Mouse (Mus musculus) midbrain, embryonic 13.5 days (tissue): Measurements from ENCODE around the gene Zdhhc3. TPM values are rescaled to one million over a fixed set of nuclear protein-coding genes. Genes with fewer than 3 reads are reported as not detected.

Experiments
- ATAC-seq: fragments of 200-750 bp; cut with Nextera tagmentation; 2 replicates; pipeline ENCODE4 v1.8.0; 2017; ENCODE audit warnings: mild to moderate bottlenecking, moderate TSS enrichment, moderate library complexity
- H3K27ac ChIP-seq: fragments of 300-500 bp; sonication (generic); 2 replicates; pipeline ENCODE4 v1.5.1; 2015; ENCODE audit warnings: inconsistent platforms, mild to moderate bottlenecking, moderate library complexity
- H3K27me3 ChIP-seq: fragments of 300-500 bp; sonication (generic); 2 replicates; pipeline ENCODE4 v1.6.1; 2015; ENCODE audit warnings: mild to moderate bottlenecking, inconsistent platforms
- H3K36me3 ChIP-seq: fragments of 300-500 bp; sonication (generic); 2 replicates; pipeline ENCODE4 v1.6.1; 2015; ENCODE audit warnings: mild to moderate bottlenecking, inconsistent platforms
- H3K4me1 ChIP-seq: fragments of 300-500 bp; sonication (generic); replicated peaks from 2 replicates; pipeline ENCODE4 v1.6.1; 2015; ENCODE audit warnings: inconsistent platforms
- H3K4me2 ChIP-seq: fragments of 300-500 bp; sonication (generic); replicated peaks from 2 replicates; pipeline ENCODE4 v1.6.1; 2015; ENCODE audit warnings: moderate library complexity, mild to moderate bottlenecking, inconsistent platforms
- H3K4me3 ChIP-seq: fragments of 300-500 bp; sonication (generic); replicated peaks from 2 replicates; pipeline ENCODE4 v1.5.1; 2015; ENCODE audit warnings: mild to moderate bottlenecking, inconsistent platforms
- H3K9ac ChIP-seq: fragments of 300-500 bp; sonication (generic); replicated peaks from 2 replicates; pipeline ENCODE4 v1.6.1; 2015; ENCODE audit warnings: mild to moderate bottlenecking, inconsistent platforms
- H3K9me3 ChIP-seq: fragments of 300-500 bp; sonication (generic); 2 replicates; pipeline ENCODE4 v1.6.1; 2016; ENCODE audit warnings: mild to moderate bottlenecking, inconsistent platforms
- WGBS: fragments of 180-500 bp; shearing (Covaris S2); methylation state at CpG from one replicate; pipeline ENCODE4 v1.1.7; 2015; 5-methylcytosine and 5-hydroxymethylcytosine counted together
- polyA plus RNA-seq: library from polyadenylated mRNA; unstranded; fragments of >200 nt; fragmentation: Nextera tagmentation; extraction: Ambion mirVana; gene quantifications from 2 replicates; pipeline ENCODE4 v1.2.1, GENCODE M21; 2015

Gene Zdhhc3
- polyA plus RNA-seq, 1 experiment from 2014 or later, result 79.0 TPM

DNA sequence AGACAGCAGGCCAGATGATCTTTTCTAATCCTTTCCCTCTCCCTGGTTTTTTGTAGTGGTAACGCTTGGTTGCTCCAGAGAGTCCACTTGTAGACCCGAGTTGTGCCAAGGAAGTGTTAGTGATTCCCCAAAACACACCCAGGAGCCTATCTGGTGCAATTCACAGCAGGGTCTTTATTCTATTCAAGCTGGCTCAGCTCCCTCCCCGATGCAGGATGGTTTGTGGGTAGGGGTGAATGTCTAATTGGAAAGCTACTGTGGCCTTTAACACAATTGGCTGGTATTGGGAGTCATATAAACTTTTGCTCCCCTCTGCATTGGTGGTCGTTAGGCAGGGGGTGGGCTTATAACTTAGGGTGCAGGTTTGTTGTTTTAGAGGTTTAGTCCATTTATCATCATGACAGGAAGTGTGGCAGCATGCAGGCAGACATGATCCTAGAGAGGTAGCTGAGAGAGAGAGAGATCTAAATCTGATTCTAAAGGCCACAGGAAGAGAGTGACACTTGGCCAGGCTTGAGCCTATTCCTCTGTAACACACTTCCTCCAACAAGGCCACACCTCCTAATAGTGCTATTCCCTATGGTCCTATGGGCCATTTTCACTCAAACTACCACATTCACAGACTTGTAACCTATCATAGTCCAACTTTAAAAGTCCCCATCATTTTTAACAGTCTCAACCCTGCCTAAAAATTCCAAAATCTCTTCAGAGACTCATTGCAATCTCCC, 27.0 kb upstream of the Zdhhc3 start:
- Histone ChIP-seq H3K4me1 (peaks cover 4% of the 10 kb centered on the region), H3K9ac (no peak overlapping the region), H3K4me2 (no peak overlapping the region), H3K36me3 (peaks cover 77% of the 10 kb centered on the region), H3K27ac (no peak overlapping the region), H3K4me3 (no peak overlapping the region), H3K27me3 (no peaks in the 10 kb centered on the region), H3K9me3 (peaks cover 5% of the 10 kb centered on the region; the same call in 1 of the 2 replicates)
- 80% methylated on average over 4 of the region's 4 CpGs for WGBS
- ATAC-seq, result no peak

DNA sequence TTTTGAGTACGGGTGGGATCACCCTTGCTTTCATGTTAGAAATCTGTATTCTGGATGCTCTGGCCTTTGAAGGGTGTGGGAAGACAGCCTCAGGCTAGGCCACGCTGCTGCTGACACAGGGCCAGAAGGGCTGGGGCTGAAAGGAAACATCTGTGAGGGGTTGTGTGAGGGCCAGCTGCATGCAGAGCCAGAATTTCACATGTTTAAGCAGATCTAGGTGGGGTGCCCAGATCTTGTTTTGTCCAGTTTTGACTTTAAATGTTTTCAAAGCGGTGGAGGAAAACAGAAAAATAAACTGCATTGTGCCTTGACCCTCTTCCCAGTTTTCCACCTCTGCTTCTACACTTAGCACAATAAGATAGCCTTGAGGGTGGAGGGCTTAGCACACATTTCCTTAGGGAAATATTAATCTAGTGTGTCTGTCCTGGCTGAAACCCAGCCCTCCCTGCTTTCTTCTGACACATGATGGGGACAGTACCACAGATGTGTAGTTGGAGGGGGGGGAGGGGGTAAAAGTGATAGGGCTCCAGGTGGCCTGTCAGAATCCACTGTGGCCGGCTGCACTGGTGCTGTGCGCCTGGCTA, 26.0 kb upstream of the Zdhhc3 start:
- H3K9ac ChIP-seq, result no peak overlapping the region; the same call in 1 of the 2 replicates
- H3K9me3 ChIP-seq, result no peaks in the 10 kb centered on the region
- no peaks in the 10 kb centered on the region for H3K27me3 ChIP-seq
- no peak overlapping the region for H3K27ac ChIP-seq
- ATAC-seq, result peak; percentile 48; the same call in 1 of the 2 replicates
- peaks cover 4% of the 10 kb centered on the region for H3K4me1 ChIP-seq
- 80% methylated on average over 5 of the region's 5 CpGs for WGBS
- peaks cover 82% of the 10 kb centered on the region for H3K36me3 ChIP-seq
- no peak overlapping the region for H3K4me3 ChIP-seq
- H3K4me2 ChIP-seq, result no peak overlapping the region

DNA sequence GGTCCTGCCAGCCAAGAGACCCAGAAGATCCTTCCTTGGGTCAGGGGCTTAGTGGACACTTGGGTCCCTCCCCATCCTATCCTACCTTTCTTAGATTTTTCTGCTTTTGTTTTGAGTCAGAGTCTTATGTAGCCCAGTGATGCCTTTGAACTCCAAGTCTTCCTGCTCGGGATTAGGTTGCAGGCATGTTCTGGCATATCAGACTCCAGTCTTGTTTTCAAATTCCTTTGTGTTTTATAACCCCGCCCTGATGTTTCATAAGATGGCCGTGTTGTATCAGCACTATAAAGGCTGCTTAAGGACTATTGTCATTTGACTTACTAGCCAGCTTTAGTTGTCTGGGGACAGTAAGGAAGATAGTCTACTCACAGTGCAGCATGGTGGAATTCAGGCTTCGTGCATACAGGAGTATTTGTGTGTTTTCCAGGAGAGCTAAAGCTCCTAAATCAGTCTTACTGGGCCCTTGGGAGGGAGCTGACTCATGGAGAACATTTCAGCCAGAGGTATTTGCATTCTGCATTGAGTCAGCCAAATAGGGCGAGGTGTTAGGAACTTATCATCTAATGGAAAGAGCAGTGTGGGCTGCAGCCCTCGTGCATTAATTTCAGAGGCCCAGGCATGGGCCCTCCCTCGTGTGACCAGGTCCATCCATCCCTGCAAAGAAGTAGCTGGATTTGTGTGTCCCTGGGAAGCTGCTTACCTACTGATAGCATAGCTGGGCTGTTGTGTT, 24.1 kb upstream of the Zdhhc3 start:
- WGBS, result 91% methylated on average over 7 of the region's 7 CpGs
- no peak overlapping the region for H3K4me2 ChIP-seq
- no peaks in the 10 kb centered on the region for H3K9me3 ChIP-seq
- no peak overlapping the region for H3K27ac ChIP-seq
- H3K36me3 ChIP-seq, result peaks cover 85% of the 10 kb centered on the region
- no peak for ATAC-seq
- no peak overlapping the region for H3K9ac ChIP-seq
- H3K27me3 ChIP-seq, result no peaks in the 10 kb centered on the region
- peaks cover 4% of the 10 kb centered on the region for H3K4me1 ChIP-seq
- H3K4me3 ChIP-seq, result no peak overlapping the region

DNA sequence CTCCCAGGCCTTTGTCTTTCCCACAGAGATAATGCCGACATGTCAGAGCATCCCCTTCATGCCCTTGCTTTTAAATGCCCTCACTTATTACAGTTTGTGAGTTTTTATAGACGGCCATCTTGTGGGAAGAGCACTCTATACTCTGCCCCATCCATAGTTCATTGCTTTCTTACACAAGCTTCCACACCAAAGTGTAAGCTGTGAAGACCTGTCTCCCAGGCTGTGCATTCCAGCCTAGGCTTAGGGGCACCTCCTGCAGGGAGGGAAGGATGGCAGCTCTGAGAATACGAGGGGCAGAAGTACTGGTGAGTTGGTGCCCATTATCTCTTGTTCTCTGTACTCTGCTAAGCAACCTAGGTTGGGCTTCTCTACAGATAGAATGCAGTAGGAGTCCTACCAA, 20.0 kb upstream of the Zdhhc3 start:
- Histone ChIP-seq H3K36me3 (peaks cover 96% of the 10 kb centered on the region), H3K27me3 (no peaks in the 10 kb centered on the region), H3K4me1 (no peaks in the 10 kb centered on the region), H3K9me3 (no peaks in the 10 kb centered on the region), H3K9ac (no peak overlapping the region), H3K4me2 (no peak overlapping the region), H3K27ac (no peak overlapping the region), H3K4me3 (no peak overlapping the region)
- 85% methylated on average over 3 of the region's 3 CpGs for WGBS
- ATAC-seq, result no peak

DNA sequence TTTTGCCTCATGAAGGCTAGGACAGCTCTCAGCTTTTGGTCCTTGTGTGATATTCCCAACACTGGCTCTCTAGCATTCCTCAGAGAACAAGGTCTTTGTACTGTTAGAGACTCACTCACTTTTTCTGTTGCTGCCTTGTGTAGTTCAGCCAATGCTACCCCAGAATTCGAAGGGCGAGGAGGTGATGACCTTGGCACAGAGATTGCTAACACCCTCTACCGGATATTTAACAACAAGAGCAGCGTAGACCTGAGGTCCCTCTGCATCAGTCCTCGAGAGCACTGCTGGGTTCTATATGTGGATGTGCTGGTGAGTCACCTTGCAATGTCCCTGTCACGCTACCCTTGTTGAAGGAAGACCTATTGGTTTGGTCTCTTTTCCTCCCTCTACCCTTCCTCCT, 14.7 kb upstream of the Zdhhc3 start:
- Histone ChIP-seq H3K27me3 (no peaks in the 10 kb centered on the region), H3K4me2 (no peak overlapping the region), H3K4me1 (no peaks in the 10 kb centered on the region), H3K4me3 (no peak overlapping the region), H3K9ac (no peak overlapping the region), H3K36me3 (peaks cover 71% of the 10 kb centered on the region), H3K27ac (no peak overlapping the region), H3K9me3 (no peaks in the 10 kb centered on the region)
- ATAC-seq, result no peak
- 97% methylated on average over 6 of the region's 6 CpGs for WGBS

DNA sequence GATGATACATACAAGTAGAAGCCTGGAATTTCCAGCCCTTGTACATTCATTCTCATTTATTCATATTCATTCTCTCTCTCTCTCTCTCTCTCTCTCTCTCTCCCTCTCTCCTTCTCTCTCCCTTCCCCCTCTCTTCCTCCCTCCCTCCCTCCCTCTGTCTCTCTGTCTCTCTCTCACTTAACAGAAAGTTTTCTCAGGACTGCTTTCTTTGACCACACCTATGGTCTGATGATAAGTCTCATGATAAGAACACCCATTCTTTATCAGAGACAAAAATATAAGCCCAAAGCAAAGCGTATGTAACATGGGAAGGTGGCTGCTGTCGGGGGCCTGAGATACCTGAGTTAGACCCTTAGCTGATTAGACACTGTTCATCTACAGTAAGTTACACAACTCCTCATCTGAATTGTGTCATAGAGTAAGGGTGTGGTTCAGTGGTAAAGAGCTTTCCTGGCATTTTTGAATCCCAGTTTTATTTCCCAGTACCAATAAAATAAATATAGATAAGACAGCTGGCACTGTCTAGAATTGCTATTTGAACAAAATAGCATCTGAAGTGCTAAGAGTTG, 11.5 kb upstream of the Zdhhc3 start:
- Histone ChIP-seq H3K9ac (no peak overlapping the region), H3K4me2 (no peak overlapping the region), H3K27me3 (no peaks in the 10 kb centered on the region), H3K4me3 (no peak overlapping the region), H3K36me3 (peaks cover 69% of the 10 kb centered on the region), H3K9me3 (no peaks in the 10 kb centered on the region), H3K27ac (no peak overlapping the region), H3K4me1 (no peaks in the 10 kb centered on the region)
- ATAC-seq, result no peak
- 97% methylated on average over 2 of the region's 2 CpGs for WGBS

DNA sequence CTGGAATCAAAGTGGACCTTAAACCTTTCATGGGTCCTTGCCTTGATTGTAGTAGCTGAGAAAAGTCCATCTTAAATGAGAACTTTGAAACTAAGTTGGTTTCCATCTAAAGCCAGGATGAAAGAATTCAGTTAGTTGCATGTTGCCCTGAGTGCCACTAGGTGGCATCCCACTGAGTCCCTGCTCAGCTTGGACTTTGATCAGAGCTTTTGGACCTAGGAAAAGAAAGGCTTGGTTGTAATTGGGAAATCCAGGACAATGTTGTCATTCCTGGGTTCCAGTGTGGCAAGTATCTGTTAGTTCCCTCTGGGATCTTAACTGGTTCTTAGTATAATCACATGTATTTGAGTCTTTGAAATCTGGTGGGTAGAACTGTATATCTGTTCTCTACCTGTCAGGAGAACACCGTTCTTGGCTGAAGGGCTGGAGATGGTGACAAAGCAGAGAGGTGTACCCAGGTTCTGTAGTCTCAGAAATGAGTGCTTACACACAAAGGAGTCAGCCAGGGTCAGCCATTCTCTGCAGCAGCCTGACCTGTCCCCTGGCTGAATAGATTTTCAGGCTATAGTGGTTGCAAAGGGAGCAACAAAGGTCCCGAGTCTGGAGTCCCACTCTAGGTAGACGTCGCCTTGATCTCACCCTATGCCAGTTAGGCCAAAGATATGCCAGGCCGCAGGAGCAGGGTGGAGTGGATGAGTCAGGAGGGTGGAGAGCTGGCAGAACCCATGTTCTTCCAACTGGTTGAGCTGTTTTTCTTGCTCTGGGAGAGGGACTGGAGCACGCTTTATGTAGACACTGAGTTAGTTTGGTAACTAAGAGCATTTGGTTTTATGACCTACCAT, 10.8 kb upstream of the Zdhhc3 start:
- no peak overlapping the region for H3K9ac ChIP-seq
- no peak overlapping the region for H3K27ac ChIP-seq
- H3K4me3 ChIP-seq, result no peak overlapping the region
- ATAC-seq, result no peak
- no peak overlapping the region for H3K4me2 ChIP-seq
- H3K9me3 ChIP-seq, result no peaks in the 10 kb centered on the region
- H3K4me1 ChIP-seq, result no peaks in the 10 kb centered on the region
- no peaks in the 10 kb centered on the region for H3K27me3 ChIP-seq
- H3K36me3 ChIP-seq, result peaks cover 71% of the 10 kb centered on the region
- 92% methylated on average over 6 of the region's 6 CpGs for whole genome bisulfite sequencing

DNA sequence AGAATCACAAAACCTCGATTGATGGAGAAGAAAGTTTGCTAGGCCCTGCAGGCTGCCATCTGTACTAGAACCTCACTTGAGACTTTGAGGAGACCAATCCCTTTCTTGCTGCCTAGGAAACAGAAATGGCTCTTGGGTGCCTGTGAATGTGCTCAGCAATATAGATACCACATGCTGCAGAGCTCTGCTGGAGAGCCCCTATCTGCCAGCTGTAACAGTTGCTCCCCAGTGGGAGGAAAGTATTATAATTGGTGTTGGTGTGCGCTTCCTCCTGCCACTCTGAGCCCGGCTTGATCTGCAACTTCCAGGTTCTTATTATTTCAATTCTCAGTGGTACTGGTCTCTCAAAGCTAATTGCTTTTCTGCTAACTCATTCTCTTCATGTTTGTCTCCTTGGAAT, 10.0 kb upstream of the Zdhhc3 start:
- ATAC-seq, result no peak
- Histone ChIP-seq H3K4me3 (no peak overlapping the region), H3K27ac (no peak overlapping the region), H3K27me3 (no peaks in the 10 kb centered on the region), H3K4me1 (no peaks in the 10 kb centered on the region), H3K9ac (no peak overlapping the region), H3K9me3 (no peaks in the 10 kb centered on the region), H3K4me2 (no peak overlapping the region), H3K36me3 (peaks cover 68% of the 10 kb centered on the region)
- WGBS, result 94% methylated on average over 3 of the region's 3 CpGs

DNA sequence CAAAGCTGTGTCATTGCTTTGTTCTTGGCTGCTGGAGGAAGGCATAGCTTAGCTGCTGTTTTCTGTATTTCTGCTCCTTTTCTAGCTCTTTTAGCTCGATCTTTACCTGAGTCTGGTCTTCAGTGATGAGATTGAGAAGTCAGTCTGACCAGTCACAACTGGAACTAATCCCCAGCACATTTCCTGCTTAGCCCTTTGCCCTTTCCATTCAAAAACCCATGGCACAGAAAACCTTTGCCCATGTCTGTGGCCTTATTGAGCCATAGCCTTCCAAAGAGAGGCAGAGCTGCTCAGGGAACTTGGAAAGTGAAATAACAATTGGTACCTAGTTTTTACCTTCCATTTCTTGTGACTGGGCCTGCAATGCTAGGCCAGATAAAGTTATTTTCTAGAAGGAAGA, 2.6 kb upstream of the Zdhhc3 start:
- no peaks in the 10 kb centered on the region for H3K9me3 ChIP-seq
- no peaks in the 10 kb centered on the region for H3K27me3 ChIP-seq
- H3K27ac ChIP-seq, result no peak overlapping the region
- no peak for ATAC-seq
- H3K36me3 ChIP-seq, result peaks cover 39% of the 10 kb centered on the region
- no peak overlapping the region for H3K4me2 ChIP-seq
- no peak overlapping the region for H3K4me3 ChIP-seq
- peaks cover 23% of the 10 kb centered on the region for H3K4me1 ChIP-seq
- H3K9ac ChIP-seq, result no peak overlapping the region
- 91% methylated on average over 1 of the region's 1 CpGs for WGBS

DNA sequence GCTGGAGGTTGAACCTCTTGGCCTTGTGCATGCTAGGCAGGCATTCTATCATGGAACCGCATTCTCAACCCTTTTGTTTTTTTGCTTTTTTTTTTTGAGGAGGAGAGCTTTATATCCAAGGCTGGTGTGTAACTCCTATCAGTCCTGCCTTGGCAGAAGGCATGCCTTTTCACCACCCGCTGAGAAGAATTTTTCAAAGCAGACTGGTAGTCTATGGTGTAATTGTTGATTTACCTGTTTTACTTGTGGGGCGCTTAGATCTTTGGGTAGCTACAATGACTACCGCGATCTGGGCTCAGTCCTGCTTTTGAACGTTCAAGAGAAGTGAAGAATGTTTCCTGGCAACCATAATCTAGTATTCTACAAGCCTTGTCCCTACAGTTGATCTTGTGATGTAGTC, 926 bp upstream of the Zdhhc3 start:
- H3K4me3 ChIP-seq, result peak overlapping the region; percentile 87
- H3K9me3 ChIP-seq, result no peaks in the 10 kb centered on the region
- H3K36me3 ChIP-seq, result peaks cover 23% of the 10 kb centered on the region
- H3K27me3 ChIP-seq, result no peaks in the 10 kb centered on the region
- 68% methylated on average over 6 of the region's 6 CpGs for WGBS
- peak overlapping the region; percentile 96 for H3K27ac ChIP-seq
- H3K9ac ChIP-seq, result peak overlapping the region; percentile 88
- ATAC-seq, result no peak
- H3K4me1 ChIP-seq, result peaks cover 23% of the 10 kb centered on the region
- peak overlapping the region; percentile 95 for H3K4me2 ChIP-seq

DNA sequence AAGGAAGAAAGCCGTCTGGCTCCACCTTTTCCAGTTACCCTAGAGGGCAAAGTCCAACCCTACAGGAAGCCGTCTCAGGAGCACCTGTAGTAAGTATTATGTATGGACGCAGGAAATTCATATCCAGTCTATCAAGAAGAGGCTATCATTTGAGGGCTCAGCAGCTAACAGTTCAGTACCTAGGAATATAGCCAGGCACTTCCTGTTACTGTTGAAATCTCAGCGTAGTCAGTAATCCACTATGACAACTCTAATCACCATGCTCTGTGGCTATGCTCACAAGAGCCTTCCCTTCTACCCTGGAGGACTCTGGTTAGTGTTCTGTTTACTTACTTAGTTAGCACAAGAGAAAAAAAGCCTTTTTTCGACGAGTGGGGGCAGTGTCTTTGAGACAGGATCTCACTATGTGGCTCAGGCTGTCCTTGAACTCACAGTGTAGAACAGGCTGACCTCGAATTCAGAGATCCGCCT, 1.2 kb downstream of the Zdhhc3 start:
- no peaks in the 10 kb centered on the region for H3K27me3 ChIP-seq
- H3K4me1 ChIP-seq, result peaks cover 23% of the 10 kb centered on the region
- ATAC-seq, result no peak
- H3K9ac ChIP-seq, result peak overlapping the region; percentile 88
- H3K4me3 ChIP-seq, result peak overlapping the region; percentile 87
- no peaks in the 10 kb centered on the region for H3K9me3 ChIP-seq
- H3K27ac ChIP-seq, result no peak overlapping the region
- H3K36me3 ChIP-seq, result peaks cover 15% of the 10 kb centered on the region
- H3K4me2 ChIP-seq, result peak overlapping the region; percentile 95
- 67% methylated on average over 8 of the region's 8 CpGs for WGBS
